Mouse (Mus musculus) cerebellum, adult 11-12 months (tissue): ENCODE data around the gene Ino80e.
"Not testable (repeated sequence)": the region's sequence is repeated elsewhere in the genome, so short reads cannot be mapped to it uniquely, and the experiment has no call there.

Source experiments
- DNase-seq: peaks from one replicate; pipeline ENCODE4 v3.0.0; 2022

Ino80e gene

DNA sequence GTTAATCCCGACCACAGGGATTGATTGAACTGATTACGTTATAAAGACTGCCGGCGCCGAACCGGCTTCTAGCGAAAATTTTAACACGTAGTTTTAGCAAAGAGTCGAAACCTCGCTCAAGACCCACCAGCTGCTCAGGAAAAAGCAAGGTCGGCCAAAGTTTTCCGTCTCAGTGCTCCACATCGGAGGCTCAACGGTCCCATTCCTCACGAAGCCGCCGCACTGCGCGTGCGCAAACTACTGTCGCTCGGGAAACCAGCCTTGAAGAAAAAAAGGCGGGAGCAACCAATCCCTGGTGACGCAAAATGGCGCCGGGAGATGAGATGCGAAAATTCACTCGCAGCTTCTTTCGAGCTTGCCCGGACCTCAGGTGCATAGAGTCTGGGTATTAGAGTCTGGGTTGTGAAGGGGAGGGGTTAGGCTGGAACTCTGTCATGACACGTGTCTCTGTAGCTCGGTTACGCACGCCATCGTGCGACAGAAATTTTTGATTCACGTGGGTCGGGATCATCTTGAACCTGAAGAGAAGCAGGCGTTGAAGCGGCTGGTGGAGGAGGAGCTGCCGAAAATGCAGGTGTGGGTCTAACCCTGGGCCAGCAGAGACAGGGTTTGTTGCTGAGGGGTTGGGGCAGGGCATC lies at the start of gene Ino80e:
TSS of gene Ino80e (minus strand) at position 231 of the 638 bp plus-strand sequence.
- DNase-seq, result peak; percentile 94

DNA sequence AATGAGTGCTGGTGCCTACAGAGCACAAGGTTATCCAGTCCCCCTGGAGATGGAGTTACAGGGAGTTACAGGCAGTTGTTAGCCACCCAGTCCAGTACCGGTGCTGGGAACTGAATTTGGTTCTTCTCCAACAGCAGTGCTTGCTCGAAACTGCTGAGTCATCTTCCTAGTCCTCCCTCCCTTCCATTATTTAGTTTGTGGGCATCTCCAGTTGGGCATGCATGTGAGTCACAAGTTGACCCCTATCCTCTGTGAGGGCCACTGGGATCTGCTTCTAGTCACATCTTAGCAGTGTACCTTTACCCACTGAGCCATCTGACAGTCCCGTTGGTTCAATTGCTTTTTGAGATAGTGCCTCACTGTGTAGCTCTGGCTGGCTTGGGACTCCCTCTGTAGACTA lies 43.4 kb upstream of the Ino80e start:
- no peak for DNase-seq

DNA sequence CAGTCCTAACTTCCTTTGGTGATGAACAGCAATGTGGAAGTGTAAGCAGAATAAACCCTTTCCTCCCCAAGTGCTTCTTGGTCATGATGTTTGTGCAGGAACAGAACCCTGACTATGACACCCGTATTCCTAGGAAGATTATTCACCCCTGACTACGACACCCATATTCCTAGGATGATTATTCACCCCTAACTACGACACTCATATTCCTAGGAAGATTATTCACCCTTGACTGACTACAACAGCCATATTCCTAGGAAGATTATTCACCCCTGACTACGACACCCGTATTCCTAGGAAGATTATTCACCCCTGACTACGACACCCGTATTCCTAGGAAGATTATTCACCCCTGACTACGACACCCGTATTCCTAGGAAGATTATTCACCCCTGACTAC lies 37.6 kb upstream of the Ino80e start:
- DNase-seq, result not testable (repeated sequence)

DNA sequence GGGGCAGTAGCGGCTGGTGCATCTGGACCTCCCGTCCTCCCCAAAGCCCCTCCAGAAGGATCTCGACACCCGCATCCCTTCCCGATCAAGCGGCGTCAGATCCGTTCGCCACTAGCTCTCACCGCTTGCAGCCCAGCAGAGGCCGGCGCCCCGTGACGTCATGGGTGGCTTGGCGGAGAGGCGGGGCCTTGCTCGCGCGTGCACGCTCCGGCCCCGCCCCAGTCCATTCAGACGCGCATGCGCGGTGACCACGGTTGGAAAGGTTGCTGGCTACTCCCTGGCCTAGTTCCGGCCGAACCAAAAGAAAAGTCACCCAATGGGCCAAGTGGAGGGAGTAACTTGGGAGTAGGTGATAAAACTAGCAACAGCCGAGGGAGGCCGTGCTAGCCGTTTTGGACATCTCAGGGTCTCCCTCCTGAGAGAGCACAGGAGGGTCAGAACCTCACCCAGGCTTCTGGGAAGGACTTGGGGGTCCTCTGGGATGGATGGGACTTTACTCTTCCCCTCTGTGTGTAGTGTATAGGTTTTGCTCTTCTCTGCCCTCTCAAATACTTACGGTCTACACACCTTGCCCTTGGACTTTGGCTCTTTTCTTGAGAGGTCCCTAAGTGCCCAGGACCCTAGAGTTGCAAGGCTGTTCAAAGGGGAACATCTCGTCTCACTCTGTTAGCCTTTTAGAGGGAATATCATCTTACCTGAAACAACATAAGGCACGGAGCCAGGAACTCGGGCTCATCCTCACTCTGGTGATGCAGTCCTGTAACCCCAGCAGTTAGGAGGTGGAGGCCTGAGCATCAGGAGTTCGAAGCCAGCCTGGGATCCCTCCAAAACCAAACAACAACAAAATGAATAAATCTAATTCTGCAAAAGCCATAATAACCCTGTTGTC lies 36.2 kb upstream of the Ino80e start:
- peak; percentile 94 for DNase-seq

DNA sequence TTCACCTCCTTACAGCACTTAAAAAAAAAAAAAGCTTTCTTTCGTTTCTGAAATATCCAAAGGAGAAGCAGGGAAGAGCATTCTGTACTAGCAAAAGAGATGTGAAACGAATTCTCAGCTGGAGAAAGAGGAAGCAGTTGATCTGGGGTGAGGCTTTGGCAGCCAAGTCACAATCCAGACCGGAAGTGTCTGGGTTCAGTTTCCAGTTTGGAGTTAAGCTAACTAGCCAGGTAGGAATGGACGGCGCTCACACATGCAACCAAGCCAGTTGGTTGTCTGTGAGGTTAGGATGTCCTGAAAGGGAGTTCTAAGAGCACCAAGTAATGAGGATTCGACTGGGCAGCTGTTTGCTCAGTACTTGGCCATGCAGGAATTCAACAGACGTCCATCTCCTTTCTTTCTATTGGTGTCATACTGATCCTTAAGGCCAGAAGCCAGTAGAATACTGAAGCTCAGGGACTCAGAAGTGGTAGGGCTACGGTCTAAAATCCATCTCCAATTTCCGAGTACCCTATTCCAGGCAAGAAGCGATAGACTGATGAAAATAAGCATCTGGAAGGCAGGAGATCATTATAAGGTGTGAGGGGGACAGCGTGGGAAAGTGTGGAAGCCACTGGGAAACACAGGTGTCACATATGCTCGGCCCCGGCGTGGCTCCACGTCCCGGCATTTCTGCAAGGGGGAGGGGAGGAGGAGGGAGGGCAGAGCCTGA lies 35.4 kb upstream of the Ino80e start:
- DNase-seq, result no peak

DNA sequence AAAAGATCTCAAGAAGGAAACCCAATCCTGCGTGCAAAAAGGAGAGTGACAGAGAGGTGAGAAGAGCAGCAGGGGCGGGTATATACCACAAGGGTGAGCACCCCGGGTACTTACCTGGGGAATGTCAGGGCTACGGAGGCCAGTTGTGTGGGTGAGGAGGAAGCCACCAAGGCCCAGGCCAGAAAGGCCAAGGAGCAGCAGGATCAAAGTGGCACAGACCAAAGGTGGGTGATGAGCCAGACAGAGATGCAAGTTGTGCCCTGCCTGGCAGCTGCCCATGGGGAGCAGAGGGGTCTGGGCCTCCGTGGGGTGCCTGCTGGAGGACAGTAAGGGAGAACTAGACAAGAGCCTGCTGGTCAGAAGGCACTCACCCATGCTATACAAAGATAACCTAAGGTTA lies 34.7 kb upstream of the Ino80e start:
- peak; percentile 48 for DNase-seq

DNA sequence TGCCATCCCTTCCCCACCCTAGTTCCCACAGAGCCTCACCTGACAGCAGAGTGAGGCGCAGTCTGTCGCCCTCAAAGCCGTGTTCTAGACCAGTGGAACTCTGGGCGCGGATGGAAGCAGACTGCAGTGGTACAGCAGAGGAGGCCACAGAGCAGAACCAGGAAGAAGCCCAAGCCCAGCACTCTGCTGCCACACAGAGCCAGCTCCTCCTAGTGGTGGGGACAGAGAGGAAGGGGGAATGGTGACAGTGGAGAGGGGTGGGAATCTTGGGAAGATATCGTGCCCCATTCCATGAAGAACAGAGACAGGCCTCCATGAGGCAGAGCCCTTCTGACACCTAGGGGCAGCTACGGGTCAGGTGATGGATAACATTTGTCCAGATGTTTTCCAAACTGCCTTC lies 26.7 kb upstream of the Ino80e start:
- DNase-seq, result no peak

DNA sequence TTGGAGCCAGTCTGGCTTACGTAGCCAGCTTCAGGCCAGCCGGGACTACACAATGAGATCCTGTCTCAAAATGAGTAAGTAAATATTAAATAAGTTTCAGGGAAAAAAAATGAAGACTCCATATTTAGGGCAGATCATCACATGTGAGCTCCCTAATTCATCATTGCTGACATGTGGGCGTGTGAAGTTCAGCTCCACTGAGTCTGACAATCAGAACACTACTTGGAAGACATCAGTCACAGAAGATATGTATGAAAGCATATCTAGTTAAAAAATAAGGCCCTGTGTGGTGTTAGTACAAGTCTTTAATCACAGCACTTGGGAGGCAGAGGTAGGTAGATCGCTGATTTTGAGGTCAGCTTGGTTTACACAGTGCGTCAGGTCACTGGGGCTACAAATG lies 25.1 kb upstream of the Ino80e start:
- no peak for DNase-seq

DNA sequence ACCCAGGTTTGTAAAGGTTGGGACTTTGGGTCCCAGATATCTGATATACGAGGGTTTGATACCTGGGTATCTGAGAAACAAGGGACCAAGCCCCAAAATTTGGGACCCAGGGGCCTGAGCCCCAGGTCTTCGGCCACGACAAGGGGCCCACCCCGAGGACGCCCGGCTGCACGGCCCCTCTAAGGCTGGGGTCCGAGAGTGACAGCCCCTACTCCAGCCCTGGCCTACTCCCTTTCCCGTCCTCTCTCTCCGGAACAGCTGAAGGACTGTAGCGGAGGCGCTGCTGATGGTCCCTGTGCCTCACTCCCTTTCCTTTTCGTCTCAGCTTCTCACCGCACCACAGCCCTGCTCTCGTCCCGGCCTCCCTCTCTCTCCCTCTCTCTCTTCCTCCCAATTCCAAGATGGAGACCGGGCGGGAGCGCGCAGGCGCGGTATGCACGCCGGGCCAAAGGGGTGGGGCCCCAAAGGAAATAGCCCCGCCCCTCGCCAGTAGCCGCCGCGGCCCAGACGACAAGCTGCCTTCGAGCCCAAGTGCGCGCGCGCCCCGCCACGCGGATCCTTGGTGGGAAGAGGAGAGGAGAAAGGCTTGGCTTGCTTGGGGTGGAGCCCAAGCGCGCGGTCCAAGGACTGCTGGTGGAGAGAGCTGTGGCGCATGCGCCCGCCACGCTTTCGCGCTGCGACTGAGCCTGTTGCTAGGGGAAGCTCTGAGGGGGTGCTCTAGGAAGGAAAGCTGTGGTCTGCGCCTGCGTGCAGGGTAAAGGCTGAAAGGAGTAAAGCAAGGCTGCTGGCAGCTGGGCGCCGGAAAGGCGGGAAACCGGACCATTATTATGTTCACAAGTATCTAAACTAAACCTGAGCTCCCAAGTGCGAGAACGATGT lies 22.3 kb upstream of the Ino80e start, which contains the start of gene Taok2:
TSS of gene Taok2 (minus strand) at position 418 of the 879 bp plus-strand sequence.
- peak; percentile 99 for DNase-seq

DNA sequence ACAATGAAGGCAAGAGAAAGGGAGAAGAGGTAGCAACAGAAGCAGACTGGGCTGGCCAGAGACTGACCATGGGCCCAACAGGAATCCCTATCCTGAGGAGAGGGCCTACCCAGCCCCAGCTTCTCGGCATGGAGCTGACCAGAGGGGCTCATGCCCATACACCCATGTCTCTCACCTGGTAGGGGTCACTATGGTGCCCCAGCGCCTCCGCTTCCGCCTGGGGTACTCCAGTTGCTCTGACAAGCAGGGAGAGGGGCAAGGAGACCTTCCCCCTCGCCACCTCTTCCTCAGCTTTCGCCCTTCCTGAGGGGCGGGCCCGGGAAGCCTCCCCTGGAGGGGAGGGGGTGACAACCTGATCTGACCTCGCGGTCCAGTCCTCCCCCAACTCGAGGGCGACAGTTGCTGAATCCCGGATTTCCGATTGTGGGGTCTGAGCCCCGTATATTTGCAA lies 21.6 kb upstream of the Ino80e start:
- peak; percentile 61 for DNase-seq

DNA sequence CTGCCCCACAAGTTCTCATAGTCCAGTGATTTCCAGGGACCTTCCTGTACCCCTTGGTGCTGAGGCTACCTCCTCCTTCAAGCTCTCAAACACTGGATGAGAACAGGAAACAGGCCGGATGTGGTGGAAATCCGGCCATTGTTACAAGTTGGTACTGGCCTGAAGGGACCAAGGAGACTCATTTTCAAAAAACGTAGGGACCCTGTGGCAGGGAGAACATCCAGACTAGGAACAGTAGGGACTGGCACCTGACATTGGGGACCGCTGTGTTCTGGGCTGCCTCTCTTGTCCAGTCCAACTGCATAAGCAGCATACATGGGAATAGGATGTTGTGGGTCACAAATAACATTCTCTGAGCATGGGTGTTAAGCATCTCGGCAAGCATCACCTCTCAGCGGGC lies 18.9 kb upstream of the Ino80e start:
- DNase-seq, result no peak

DNA sequence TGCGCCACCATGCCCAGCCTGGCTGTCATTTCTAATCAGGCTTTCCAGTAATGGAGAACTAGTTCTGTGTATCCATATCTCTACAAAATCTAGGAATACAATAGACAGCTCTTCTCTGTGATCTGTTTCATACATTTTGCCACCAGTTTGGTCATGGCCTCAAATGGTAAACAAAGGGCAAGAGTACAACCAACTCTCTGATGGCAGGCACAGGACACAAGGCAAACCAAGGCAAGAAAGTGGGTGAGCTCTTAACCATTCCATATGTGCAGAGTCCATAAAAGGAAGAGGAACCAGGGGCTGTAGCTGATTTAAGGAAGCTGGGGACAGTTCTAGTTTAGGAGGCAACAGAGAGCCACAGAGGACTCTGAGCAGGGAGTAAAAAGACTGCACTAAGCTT lies 15.1 kb upstream of the Ino80e start:
- no peak for DNase-seq

DNA sequence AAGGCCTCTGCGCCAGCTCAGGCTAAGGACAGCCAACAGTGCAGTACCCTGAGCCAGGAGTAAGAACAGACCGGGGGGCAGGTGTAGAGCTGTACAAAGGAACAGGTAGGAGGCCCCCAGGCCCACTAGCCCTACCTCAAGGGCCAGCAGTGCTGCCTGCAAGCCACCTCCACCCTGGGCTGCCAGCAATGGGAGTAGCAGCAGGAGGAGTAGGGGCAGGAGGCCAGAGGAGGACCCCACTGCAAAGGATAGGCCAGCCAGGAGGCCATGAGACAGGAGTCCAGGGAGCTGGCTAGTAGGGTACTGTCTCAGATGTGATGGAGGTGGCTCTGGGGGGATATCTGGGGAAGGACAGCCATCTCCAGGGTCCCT lies 8.3 kb upstream of the Ino80e start:
- DNase-seq, result no peak

DNA sequence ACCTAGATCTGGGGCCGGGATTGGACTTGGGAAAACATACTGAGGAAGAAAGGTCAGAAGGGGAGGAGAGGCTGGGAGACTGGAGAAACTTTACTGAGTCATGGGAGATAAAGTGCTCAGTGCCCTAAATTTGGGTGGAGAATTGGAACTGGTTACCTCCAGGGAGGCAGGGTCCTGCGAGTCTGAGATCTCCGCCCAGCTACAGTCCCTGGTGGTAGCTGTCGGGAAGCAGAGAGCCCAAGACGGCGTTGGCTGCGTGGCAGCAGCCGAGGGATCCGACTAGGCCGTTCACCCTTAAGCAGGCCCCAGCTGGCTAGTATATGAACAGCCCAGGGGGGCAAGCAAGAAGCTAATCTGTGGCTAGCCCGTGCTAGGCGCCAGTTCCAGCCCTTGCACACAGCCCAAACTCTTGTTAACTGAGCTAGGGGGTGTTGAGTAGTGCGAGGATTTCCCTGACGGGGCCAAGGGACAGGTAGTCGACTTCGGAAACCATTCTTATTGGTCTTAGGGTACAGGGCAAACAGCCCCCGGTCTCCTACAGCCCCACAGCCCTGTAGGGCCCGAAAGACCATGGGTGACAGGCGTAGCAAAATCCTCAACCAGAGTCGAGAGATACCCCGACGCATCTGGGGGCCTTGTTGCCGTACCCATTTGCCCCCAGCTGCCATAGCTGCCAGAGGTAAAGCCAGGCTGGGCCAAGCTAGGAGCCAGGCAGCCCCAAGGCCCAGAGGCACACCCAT lies 7.8 kb upstream of the Ino80e start:
- no peak for DNase-seq

DNA sequence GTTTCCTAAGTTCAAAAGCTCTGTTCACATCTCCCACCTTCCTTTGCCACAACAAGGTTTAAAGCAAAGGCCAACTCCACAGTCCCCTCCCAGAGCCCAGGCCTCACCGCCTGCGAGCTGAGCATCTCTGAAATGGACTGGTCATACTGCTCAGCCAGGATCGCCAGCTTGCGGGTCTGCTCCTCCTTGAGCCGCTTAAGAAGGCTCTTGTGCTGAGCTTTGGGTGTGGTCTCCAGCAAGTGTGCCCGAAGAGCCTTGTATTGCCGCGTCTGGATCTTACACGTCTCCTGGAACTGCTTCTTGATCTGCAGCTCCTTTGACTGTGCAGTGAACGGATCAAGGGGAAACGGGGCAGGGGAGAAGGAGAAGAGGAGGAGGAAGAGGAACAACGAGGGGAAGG lies 5.8 kb upstream of the Ino80e start:
- DNase-seq, result no peak

DNA sequence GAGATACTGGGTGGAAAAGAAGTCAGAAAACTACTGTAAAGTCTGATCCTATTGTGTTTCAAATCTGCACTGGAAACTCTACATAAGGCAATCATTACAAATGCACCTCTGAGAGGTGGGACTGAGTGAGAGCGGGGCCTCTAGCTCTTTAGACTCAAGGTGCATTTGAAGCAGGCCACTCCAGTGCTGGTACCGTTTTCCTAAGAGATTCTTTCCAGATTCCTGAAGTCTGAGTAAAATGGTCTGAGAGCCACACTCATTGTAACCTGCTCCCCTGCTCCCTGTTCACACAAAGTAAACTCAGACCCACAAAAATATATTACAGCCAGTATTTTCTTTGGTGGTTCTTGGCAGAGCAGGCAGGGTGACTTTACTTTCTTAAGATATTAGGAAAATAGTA lies 5.4 kb upstream of the Ino80e start:
- DNase-seq, result no peak

DNA sequence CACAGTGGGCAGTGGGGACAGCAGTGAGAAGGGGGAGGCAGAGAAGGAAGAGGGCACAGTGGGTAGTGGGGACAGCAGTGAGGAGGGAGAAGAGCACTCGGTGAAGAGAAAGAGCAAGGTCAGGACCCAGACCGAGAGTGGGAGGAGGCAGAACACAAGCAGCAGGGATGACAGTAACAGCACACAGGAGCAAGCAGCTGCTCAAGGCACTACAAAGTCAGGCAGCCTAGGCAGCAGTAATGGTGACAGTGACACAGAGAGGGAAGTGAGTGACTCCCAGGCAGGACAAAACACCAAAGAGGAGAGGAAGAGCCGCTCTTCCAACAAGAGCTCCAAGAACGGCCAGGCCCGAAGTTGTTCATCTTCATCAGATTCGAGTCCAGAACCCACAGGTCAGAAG lies 1.6 kb upstream of the Ino80e start:
- DNase-seq, result no peak

DNA sequence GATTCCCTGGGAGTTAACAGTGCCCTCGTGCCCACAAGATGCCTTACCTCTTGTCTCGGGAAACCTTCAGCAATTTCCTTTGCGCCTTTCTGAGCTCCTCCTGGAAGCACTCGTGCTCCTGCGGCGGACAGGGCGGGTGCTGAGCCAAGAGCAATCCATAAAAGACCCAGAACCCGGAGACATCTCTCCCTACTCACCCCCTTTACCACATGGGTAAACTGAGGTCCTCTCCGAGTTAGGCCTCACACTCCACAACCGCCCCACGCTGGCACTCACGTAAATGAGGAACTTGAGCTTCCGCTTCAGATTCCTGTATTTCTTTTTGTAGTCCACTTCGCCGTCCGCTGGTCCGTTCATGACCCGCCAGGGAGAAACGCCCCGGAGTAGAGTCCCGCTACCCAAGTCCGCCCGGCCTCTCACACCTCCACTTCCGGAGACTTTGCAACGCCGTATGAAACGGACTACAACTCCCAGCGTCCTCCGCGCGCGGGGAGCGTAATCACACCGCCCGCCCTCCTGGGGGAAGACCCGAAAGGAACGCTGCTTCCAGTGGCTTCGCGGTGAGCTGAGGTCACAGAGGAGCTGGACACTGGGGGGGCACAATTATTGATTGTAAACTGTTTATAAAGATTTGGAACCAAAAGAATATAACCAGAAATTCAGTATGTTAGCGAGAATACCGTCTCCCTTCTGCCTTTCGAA lies 597 bp downstream of the Ino80e start, which contains the start of gene Hirip3:
TSS of gene Hirip3 (plus strand) at position 544 of the 702 bp plus-strand sequence.
- DNase-seq, result peak; percentile 93

DNA sequence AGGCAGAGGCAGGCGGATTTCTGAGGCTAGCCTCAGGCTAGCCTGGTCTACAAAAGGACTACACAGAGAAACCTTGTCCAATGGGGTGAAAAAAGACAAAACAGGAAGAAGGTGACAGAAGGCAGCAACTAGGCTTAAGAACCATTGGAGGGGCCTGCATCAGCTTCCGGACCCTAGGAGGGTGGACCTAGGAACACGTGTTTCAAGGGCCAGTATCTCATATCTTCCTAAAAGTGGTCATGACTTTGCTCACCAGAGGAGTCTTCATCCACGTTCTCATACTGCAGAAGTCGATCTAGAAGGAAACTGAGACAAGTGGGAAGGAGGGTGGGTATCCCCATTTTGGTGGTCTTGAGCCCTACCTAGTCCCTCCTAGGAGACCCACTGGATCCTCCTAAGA lies 1.2 kb downstream of the Ino80e start:
- no peak for DNase-seq

DNA sequence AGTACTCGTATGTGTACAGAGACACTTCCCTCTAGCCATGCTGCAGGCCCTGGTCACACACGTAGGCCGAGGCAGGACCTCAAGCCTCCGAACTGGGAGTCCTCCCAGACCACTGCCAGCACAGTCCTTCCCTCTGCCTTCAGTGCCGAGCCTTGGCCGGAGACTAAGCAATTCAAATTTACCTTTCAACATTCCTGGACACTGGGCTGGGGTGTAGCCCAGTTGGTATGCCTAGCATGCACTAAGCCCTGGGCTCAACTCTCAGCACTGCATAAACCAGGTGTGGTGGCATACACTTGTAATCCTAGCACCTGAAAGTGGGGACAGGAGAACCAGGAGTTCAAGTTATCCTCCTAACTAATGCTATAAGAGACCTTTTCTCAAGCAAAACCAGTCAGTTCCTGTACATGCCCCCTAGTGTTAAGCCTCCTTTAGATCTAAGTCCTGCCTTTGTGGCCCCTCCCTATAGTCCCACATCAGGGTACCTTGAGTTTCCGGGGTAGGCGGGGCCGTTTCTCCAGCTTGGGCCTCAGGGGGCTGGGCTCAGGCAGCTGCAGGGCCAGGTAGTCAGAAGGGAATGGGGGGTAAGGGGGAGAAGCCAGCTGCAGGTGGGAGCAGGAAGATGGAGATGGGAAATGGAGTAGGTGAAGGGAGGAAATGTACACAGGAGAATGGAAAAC lies 5.3 kb downstream of the Ino80e start:
- DNase-seq, result no peak

DNA sequence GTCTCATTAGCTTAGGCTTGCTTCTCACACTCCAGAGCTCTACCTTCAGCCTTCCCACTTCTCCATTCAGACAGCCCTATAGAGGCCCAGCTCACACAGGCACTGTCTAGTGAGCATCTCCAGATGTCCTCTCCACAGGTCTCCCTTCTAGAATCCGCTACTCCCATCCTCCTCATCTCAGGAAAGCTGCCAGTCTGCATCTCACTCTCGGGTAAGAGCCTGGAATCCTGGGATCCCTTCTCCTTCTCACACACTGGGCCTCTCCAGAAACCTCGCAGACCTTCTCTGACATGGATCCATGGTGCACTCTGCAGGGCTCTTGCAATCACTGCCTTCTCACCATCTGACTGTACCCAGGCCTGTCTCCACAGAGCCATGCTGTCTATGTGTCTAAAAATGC lies 6.5 kb downstream of the Ino80e start:
- peak; percentile 69 for DNase-seq
